Mouse (Mus musculus): ENCODE measurements around the gene Uncx. TPM values are rescaled to one million over a fixed set of nuclear protein-coding genes. Genes with fewer than 3 reads are reported as not detected.

Gene Uncx
- polyA plus RNA-seq, 1 experiment from 2014 or later = 61.1 TPM

- H3K4me1 ChIP-seq (replicated peaks) = peaks cover 54% of the 10 kb centered on the region
- peak overlapping the region; percentile 83; the same call in 1 of the 2 replicates for H3K27ac ChIP-seq
Measured at GRCm38 (mm10) chr5:139545221-139545620, 1.9 kb downstream of the Uncx start.

DNA sequence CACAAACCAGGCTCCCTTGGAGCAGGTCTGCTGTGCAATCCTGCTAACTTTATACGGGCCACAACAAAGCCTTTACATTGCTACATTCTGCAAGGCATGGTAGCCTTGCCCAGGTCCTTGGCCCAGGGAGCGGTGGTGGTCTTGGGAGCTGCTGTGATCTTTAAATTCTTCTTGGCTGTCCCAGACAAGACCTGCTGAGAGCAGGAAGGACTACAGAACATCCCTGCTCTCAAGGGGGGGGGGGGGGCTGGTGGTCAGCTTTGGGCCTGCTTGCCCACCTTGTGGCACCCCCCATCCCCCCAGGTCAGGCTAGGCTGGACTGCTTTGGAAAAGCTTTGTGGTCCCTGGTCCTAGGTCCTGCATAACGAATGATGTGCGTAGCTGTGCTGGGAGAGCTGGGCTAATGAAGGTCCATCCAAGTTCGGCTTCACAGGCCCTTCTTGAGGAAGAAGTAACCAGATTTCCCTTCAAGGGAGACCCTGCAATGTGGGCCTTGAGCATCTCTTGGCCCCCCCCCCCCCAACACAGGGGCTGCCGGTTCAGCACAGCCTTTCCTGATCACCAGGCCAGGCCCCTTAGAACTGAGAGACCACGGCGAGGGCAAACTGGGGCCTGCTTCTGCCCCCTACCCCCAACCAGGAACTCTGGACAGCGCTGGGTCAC lies 2.5 kb downstream of the Uncx start:
- Histone ChIP-seq H3K4me1 (replicated peaks) (peaks cover 49% of the 10 kb centered on the region), H3K9me3 (no peaks in the 10 kb centered on the region), H3K36me3 (0 out of 2 replicates have a peak, but pooled peaks cover 4% of the 10 kb centered on the region), H3K27me3 (ENCODE audit: insufficient read depth, poor library complexity, severe bottlenecking) (peaks cover 100% of the 10 kb centered on the region), H3K27ac (peak overlapping the region; percentile 83), H3K4me3 (peak overlapping the region; percentile 41)
- DNase-seq (ENCODE audit: low spot score) = peak; percentile 57
- 2% methylated on average over 9 of the region's 9 CpGs for WGBS

More at GRCm38 (mm10) chr5:139545221-139545620, 1.9 kb downstream of the Uncx start:
- Histone ChIP-seq H3K9me3 (no peaks in the 10 kb centered on the region), H3K36me3 (0 out of 2 replicates have a peak, but pooled peaks cover 4% of the 10 kb centered on the region), H3K4me3 (peak overlapping the region; percentile 41), H3K27me3 (ENCODE audit: insufficient read depth, poor library complexity, severe bottlenecking) (peaks cover 100% of the 10 kb centered on the region)
- DNase-seq (ENCODE audit: low spot score) = no peak
- 2% methylated on average over 7 of the region's 7 CpGs for WGBS

DNA sequence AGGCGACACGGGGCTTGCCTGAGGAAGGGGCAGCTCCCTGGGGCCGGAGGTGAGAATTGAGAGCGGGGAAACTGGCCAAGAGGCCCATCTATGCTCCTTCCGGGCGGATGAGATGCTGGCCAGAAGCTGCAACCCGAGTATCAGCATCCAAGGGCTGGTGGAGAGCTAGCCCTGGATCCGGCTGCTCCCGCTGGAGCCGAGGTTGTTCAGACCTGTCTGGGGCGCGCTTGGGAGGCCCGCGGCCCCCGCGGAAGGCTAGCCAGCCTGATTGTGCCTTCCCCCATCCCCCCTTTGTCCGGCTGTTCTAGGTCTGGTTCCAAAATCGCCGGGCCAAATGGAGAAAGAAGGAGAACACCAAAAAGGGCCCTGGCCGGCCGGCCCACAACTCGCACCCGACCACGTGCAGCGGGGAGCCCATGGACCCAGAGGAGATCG lies 3.1 kb downstream of the Uncx start:
- peak overlapping the region; percentile 83 for H3K27ac ChIP-seq
- H3K9me3 ChIP-seq = no peaks in the 10 kb centered on the region
- under 1% methylated on average over 26 of the region's 26 CpGs for WGBS
- H3K4me3 ChIP-seq = peak overlapping the region; percentile 41
- H3K36me3 ChIP-seq = 0 out of 2 replicates have a peak, but pooled peaks cover 4% of the 10 kb centered on the region
- DNase-seq (ENCODE audit: low spot score) = peak; percentile 59
- H3K27me3 ChIP-seq (ENCODE audit: insufficient read depth, poor library complexity, severe bottlenecking) = peaks cover 100% of the 10 kb centered on the region
- H3K4me1 ChIP-seq (replicated peaks) = peaks cover 46% of the 10 kb centered on the region

DNA sequence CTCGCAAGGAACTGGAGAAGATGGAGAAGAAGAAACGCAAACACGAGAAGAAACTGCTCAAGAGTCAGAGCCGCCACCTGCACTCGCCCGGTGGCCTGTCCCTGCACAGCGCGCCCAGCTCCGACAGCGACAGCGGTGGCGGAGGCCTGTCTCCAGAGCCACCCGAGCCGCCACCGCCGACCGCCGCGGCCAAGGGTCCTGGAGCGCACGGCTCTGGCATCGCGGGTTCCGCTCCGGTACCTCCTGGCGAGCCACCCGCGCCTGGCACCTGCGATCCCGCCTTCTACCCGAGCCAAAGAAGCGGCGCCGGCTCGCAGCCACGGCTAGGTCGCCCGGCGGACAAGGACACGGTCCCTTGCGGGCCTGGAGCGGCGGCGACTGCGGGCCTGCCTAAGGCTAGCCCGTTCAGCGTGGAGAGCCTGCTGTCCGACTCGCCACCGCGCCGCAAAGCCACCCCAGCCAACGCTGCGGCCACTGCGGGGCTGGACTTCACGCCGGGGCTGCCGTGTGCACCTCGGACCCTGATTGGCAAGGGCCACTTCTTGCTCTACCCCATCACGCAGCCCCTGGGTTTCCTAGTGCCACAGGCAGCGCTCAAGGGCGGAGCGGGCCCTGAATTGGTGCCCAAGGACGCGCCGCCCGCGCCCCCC lies 3.6 kb downstream of the Uncx start:
- no peaks in the 10 kb centered on the region for H3K9me3 ChIP-seq
- WGBS = under 1% methylated on average over 68 of the region's 68 CpGs
- 0 out of 2 replicates have a peak, but pooled peaks cover 4% of the 10 kb centered on the region for H3K36me3 ChIP-seq
- peaks cover 44% of the 10 kb centered on the region for H3K4me1 ChIP-seq (replicated peaks)
- H3K27ac ChIP-seq = peak overlapping the region; percentile 83
- peak overlapping the region; percentile 41 for H3K4me3 ChIP-seq
- peak; percentile 67 for DNase-seq (ENCODE audit: low spot score)
- peaks cover 100% of the 10 kb centered on the region for H3K27me3 ChIP-seq (ENCODE audit: insufficient read depth, poor library complexity, severe bottlenecking)

DNA sequence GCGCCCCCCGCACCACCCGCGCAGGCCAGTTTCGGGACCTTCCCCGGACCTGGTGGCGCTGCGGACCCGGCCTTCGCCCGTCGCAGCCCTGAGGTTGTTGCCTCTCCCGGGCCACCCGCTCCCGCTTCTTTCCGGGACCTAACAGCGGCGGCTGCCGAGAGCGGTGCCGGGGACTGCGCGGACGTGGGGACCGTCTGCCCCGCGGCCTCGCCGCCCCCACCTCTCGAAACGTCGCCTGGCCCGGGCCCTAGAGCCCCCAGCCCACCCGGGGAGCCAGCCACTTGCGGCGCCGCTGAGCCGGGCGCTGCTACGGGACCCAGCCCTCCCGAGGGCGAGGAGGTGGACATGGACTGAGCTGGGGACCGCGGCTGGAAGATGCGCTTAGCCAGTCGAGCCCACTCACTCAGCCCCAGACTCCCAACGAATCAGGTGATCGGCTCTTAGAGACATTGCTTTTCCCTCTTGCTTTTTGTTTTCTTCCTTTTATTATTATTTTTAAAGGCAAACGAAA lies 4.2 kb downstream of the Uncx start:
- H3K36me3 ChIP-seq = 0 out of 2 replicates have a peak, but pooled peaks cover 4% of the 10 kb centered on the region
- peak; percentile 67 for DNase-seq (ENCODE audit: low spot score)
- H3K27ac ChIP-seq = peak overlapping the region; percentile 83
- peaks cover 100% of the 10 kb centered on the region for H3K27me3 ChIP-seq (ENCODE audit: insufficient read depth, poor library complexity, severe bottlenecking)
- H3K4me1 ChIP-seq (replicated peaks) = peaks cover 50% of the 10 kb centered on the region
- peak overlapping the region; percentile 41 for H3K4me3 ChIP-seq
- WGBS = under 1% methylated on average over 49 of the region's 49 CpGs
- H3K9me3 ChIP-seq = no peaks in the 10 kb centered on the region

DNA sequence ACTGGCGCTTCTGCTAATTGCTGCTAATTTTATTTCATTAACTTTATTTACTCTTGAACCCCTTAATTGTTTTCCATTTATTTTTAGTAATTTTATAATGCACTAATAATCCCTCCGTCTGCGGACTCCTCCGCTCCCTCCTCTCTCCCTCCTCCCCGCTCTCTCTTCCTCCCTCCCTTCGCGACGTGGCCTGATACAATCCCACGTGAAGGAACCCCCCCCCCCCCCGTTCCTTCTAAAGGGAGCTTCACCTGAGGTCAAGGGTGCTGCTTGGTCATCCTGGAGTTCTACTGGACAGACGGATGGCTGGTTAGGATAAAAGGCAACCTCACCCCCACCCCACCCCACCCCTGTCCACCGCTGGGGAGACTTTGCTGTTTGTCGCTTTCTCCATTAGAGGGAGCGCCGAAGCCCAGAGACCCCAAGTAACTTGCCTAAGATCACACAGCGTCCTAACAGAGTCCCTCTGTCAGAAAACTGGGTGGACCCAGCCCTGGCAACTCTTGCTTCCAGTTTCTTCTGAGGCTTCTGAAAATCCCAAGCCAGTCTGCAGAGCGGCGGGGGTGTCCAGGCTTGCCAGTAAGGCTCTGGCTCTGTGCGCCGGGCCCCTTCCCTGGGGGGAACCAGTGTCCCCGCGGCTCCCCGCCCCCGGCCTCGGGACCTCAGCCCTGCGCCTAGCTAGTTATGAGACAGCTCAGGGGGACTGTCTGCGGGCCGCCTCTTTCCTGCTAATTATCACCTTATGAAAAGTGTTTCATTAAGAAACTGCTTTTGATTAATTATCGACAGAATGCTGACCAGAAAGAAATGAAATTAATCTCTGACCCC lies 10.4 kb downstream of the Uncx start:
- Histone ChIP-seq H3K9me3 (no peaks in the 10 kb centered on the region), H3K4me1 (replicated peaks) (peaks cover 61% of the 10 kb centered on the region), H3K4me3 (no peak overlapping the region), H3K36me3 (no peaks in the 10 kb centered on the region), H3K27ac (peak overlapping the region; percentile 57; the same call in 1 of the 2 replicates), H3K27me3 (ENCODE audit: insufficient read depth, poor library complexity, severe bottlenecking) (peaks cover 99% of the 10 kb centered on the region)
- DNase-seq (ENCODE audit: low spot score) = peak; percentile 37
- 3% methylated on average over 29 of the region's 29 CpGs for WGBS

DNA sequence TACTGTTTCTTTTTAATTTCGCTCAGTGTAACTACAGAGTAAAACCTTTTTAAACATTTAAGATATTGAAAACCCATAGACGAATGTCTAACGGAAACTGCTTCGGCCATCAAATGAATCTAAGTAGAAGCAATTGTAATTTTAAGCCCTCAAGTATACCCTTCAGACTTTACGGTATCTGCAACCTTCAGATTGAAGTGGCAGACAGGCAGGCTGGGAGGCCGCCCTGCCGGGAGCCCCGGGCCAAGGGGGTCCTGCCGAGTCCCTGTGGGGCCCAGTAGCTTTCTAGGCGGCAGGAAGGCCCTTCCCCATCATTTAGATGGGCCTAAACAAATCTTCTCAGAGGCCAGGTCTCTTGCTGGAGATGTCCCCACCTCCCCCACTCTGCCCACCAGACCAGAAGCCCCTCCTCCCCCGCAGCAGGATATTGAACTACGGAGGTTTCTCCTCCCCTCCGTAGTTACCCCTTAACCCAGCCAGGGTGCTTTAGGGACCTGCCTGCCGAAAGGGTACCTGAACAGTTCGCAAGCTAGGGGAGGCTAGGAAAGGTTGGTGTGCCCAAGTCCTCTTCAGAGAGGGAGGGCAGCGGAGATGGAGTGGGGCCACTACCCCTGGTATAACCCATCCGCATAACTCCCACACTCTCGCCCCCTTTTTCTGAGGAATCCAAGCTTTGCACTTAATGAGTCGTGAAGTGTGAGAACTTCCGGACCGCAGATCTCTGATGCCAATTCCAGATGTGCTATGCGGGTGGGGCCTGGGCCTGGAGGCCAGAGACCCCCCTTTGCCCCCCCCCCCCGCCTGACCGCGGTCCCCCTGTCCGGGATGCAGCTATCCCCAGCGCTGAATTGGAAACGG lies 11.4 kb downstream of the Uncx start:
- Histone ChIP-seq H3K9me3 (no peaks in the 10 kb centered on the region), H3K4me3 (no peak overlapping the region), H3K27ac (no peak overlapping the region), H3K4me1 (replicated peaks) (peaks cover 69% of the 10 kb centered on the region), H3K36me3 (no peaks in the 10 kb centered on the region), H3K27me3 (ENCODE audit: insufficient read depth, poor library complexity, severe bottlenecking) (peaks cover 99% of the 10 kb centered on the region)
- peak; percentile 46 for DNase-seq (ENCODE audit: low spot score)
- 1% methylated on average over 28 of the region's 28 CpGs for WGBS

- Histone ChIP-seq H3K27ac (no peak overlapping the region), H3K9me3 (no peaks in the 10 kb centered on the region), H3K36me3 (no peaks in the 10 kb centered on the region), H3K27me3 (ENCODE audit: insufficient read depth, poor library complexity, severe bottlenecking) (peaks cover 99% of the 10 kb centered on the region), H3K4me3 (no peak overlapping the region), H3K4me1 (replicated peaks) (peaks cover 73% of the 10 kb centered on the region)
- WGBS = under 1% methylated on average over 7 of the region's 7 CpGs
- DNase-seq (ENCODE audit: low spot score) = peak; percentile 39
Measured at GRCm38 (mm10) chr5:139555476-139556115, 12.3 kb downstream of the Uncx start.

DNA sequence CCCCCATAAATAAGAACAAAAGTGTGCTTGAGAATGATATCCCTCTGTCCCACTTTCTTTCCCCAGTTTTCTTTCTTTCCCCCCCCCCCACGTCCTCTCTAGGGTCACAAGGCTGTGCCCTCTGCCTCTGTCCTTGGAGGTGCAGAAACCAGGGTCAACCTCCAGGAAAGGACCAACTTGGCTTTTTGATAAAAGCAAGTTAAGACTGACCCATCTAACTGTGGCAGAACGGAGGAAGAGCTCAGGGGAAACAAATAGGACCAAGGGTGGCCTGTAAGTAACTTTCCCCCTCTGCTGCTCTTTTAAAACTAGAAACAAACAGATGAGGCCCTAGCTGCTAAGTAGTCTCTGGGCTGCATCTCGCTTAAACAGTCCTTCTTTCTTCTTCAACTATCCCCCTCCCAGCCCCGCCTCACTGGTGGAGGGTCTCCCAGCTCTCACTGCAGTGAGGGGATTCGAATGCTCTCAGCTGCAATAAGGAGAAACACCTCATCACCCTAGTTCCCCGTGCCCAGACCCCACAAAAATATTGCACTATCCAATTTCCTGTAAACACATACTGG lies 12.9 kb downstream of the Uncx start:
- WGBS = 2% methylated on average over 6 of the region's 6 CpGs
- no peaks in the 10 kb centered on the region for H3K36me3 ChIP-seq
- no peaks in the 10 kb centered on the region for H3K9me3 ChIP-seq
- peaks cover 72% of the 10 kb centered on the region for H3K4me1 ChIP-seq (replicated peaks)
- DNase-seq (ENCODE audit: low spot score) = no peak
- peaks cover 99% of the 10 kb centered on the region for H3K27me3 ChIP-seq (ENCODE audit: insufficient read depth, poor library complexity, severe bottlenecking)
- H3K4me3 ChIP-seq = no peak overlapping the region
- H3K27ac ChIP-seq = no peak overlapping the region

DNA sequence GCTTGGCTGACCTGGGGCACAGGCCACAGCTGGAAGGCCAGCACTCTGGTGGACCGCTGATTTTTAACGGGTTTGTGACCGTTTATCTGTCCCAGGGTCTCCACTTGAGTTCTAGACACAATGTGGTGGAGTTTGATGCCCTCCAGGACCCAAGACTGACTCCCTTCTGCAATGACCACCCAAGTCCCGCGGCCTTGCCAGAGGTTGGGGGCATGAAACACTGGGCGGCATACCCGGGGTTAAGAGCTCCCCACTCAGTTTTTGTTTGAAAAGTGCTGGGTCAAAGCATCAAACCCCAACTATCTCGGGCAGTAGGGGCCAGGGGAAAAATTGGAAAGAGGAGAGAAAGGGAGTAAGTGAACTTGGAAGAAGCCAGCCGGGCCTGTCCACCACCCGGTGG lies 13.8 kb downstream of the Uncx start:
- peak; percentile 38 for DNase-seq (ENCODE audit: low spot score)
- peaks cover 99% of the 10 kb centered on the region for H3K27me3 ChIP-seq (ENCODE audit: insufficient read depth, poor library complexity, severe bottlenecking)
- 3% methylated on average over 10 of the region's 10 CpGs for WGBS
- H3K9me3 ChIP-seq = no peaks in the 10 kb centered on the region
- H3K4me3 ChIP-seq = no peak overlapping the region
- no peaks in the 10 kb centered on the region for H3K36me3 ChIP-seq
- H3K4me1 ChIP-seq (replicated peaks) = peaks cover 66% of the 10 kb centered on the region
- H3K27ac ChIP-seq = no peak overlapping the region
